Mouse (Mus musculus) liver, postnatal 0 days (tissue): ENCODE results near the gene Gse1. TPM values are rescaled to one million over a fixed set of nuclear protein-coding genes. Genes with fewer than 3 reads are reported as not detected.

Source experiments
- ATAC-seq: fragments of 200-750 bp; cut with Nextera tagmentation; 2 replicates; pipeline ENCODE4 v1.8.0; 2017; ENCODE audit warnings: mild to moderate bottlenecking, moderate library complexity
- DNase-seq: peaks from one replicate; pipeline ENCODE4 v3.0.0-alpha.2; 2016
- H3K27ac ChIP-seq: fragments of 300-500 bp; sonication (generic); 2 replicates; pipeline ENCODE4 v1.5.1; 2014; ENCODE audit warnings: antibody characterized with exemption, moderate library complexity, mild to moderate bottlenecking, low read depth
- H3K27me3 ChIP-seq: fragments of 300-500 bp; sonication (generic); 2 replicates; pipeline ENCODE4 v1.6.1; 2014; ENCODE audit warnings: low read length, control low read depth, mixed read lengths; ENCODE audit not compliant: insufficient read depth
- H3K36me3 ChIP-seq: fragments of 300-500 bp; sonication (generic); replicated peaks from 2 replicates; pipeline ENCODE4 v1.6.1; 2014; ENCODE audit warnings: mild to moderate bottlenecking, control low read depth, low read length, moderate library complexity, mixed read lengths; ENCODE audit not compliant: insufficient read depth
- H3K4me1 ChIP-seq: fragments of 300-500 bp; sonication (generic); 2 replicates; pipeline ENCODE4 v1.6.1; 2014; ENCODE audit warnings: antibody characterized with exemption, mild to moderate bottlenecking, control low read depth; ENCODE audit not compliant: insufficient read depth
- H3K4me2 ChIP-seq: fragments of 300-500 bp; sonication (generic); 2 replicates; pipeline ENCODE4 v1.6.1; 2014; ENCODE audit warnings: low read depth, mild to moderate bottlenecking, low read length, moderate library complexity, mixed read lengths
- H3K4me3 ChIP-seq: fragments of 300-500 bp; sonication (generic); 2 replicates; pipeline ENCODE4 v1.5.1; 2014; ENCODE audit warnings: low read depth, low read length
- H3K9ac ChIP-seq: fragments of 300-500 bp; sonication (generic); replicated peaks from 2 replicates; pipeline ENCODE4 v1.6.1; 2014; ENCODE audit warnings: mild to moderate bottlenecking, moderate library complexity
- H3K9me3 ChIP-seq: fragments of 300-500 bp; sonication (generic); 2 replicates; pipeline ENCODE4 v1.6.1; 2016; ENCODE audit warnings: mild to moderate bottlenecking, control low read depth, low read length, mixed read lengths
- CTCF ChIP-seq: sonication (generic); IDR thresholded peaks from 2 replicates; pipeline ENCODE4 v1.5.1; 2016; ENCODE audit warnings: antibody characterized with exemption, low read depth
- EP300 ChIP-seq: IDR thresholded peaks from 2 replicates; pipeline ENCODE4 v1.6.1; 2016; ENCODE audit warnings: antibody characterized with exemption, low read depth, mild to moderate bottlenecking
- WGBS: fragments of 180-500 bp; shearing (Covaris S2); extraction: QIAGEN DNeasy Blood & Tissue Kit; methylation state at CpG from one replicate; pipeline ENCODE4 v1.1.7; 2014; ENCODE audit not compliant: insufficient replicate concordance; 5-methylcytosine and 5-hydroxymethylcytosine counted together
- polyA plus RNA-seq: library from polyadenylated mRNA; unstranded; fragments of >200 nt; fragmentation: Nextera tagmentation; extraction: Ambion mirVana; gene quantifications from 2 replicates; pipeline ENCODE4 v1.2.1, GENCODE M21; 2015

Gse1 gene
- polyA plus RNA-seq, 1 experiment from 2014 or later: 7.7 TPM

- no peak overlapping the region for H3K4me2 ChIP-seq
- no peak for ATAC-seq
- H3K27me3 ChIP-seq: peaks cover 12% of the 10 kb centered on the region; the same call in 1 of the 2 replicates
- TF ChIP-seq EP300: no peak
- TF ChIP-seq CTCF: no peak
- H3K9ac ChIP-seq: no peak overlapping the region
- no peak overlapping the region for H3K27ac ChIP-seq
- no peaks in the 10 kb centered on the region for H3K4me1 ChIP-seq
- H3K4me3 ChIP-seq: no peak overlapping the region
- no peaks in the 10 kb centered on the region for H3K36me3 ChIP-seq
- WGBS: 69% methylated on average over 9 of the region's 9 CpGs
- no peaks in the 10 kb centered on the region for H3K9me3 ChIP-seq
- no peak for DNase-seq
Measured at GRCm38 (mm10) chr8:120308553-120308952, 80.3 kb downstream of the Gse1 start.

- Histone ChIP-seq H3K27ac (no peak overlapping the region), H3K4me1 (no peaks in the 10 kb centered on the region), H3K9ac (no peak overlapping the region), H3K27me3 (peaks cover 12% of the 10 kb centered on the region; the same call in 1 of the 2 replicates), H3K9me3 (no peaks in the 10 kb centered on the region), H3K4me2 (no peak overlapping the region), H3K4me3 (no peak overlapping the region), H3K36me3 (no peaks in the 10 kb centered on the region)
- ATAC-seq (no peak), DNase-seq (no peak)
- 61% methylated on average over 18 of the region's 18 CpGs for WGBS
- TF ChIP-seq EP300 (no peak), CTCF (no peak)
Measured at GRCm38 (mm10) chr8:120309326-120309725, 81.1 kb downstream of the Gse1 start.

- H3K27me3 ChIP-seq: peaks cover 12% of the 10 kb centered on the region; the same call in 1 of the 2 replicates
- no peaks in the 10 kb centered on the region for H3K9me3 ChIP-seq
- H3K27ac ChIP-seq: no peak overlapping the region
- no peaks in the 10 kb centered on the region for H3K4me1 ChIP-seq
- H3K4me3 ChIP-seq: no peak overlapping the region
- DNase-seq (no peak), ATAC-seq (no peak)
- no peak overlapping the region for H3K9ac ChIP-seq
- WGBS: 58% methylated on average over 5 of the region's 5 CpGs
- H3K36me3 ChIP-seq: no peaks in the 10 kb centered on the region
- H3K4me2 ChIP-seq: no peak overlapping the region
- TF ChIP-seq EP300: no peak
Measured at GRCm38 (mm10) chr8:120310063-120310462, 81.8 kb downstream of the Gse1 start.

- no peaks in the 10 kb centered on the region for H3K4me1 ChIP-seq
- no peaks in the 10 kb centered on the region for H3K9me3 ChIP-seq
- H3K27ac ChIP-seq: no peak overlapping the region
- TF ChIP-seq CTCF (no peak), EP300 (no peak)
- H3K4me3 ChIP-seq: no peak overlapping the region
- no peaks in the 10 kb centered on the region for H3K36me3 ChIP-seq
- peaks cover 5% of the 10 kb centered on the region; the same call in 1 of the 2 replicates for H3K27me3 ChIP-seq
- DNase-seq (no peak), ATAC-seq (no peak)
- WGBS: 42% methylated on average over 4 of the region's 4 CpGs
- no peak overlapping the region for H3K9ac ChIP-seq
- no peak overlapping the region for H3K4me2 ChIP-seq
Measured at GRCm38 (mm10) chr8:120312452-120312851, 84.2 kb downstream of the Gse1 start.

- H3K4me3 ChIP-seq: no peak overlapping the region
- H3K9me3 ChIP-seq: no peaks in the 10 kb centered on the region
- no peak overlapping the region for H3K9ac ChIP-seq
- TF ChIP-seq CTCF: no peak
- WGBS: 78% methylated on average over 3 of the region's 3 CpGs
- H3K4me2 ChIP-seq: no peak overlapping the region
- DNase-seq (no peak), ATAC-seq (no peak)
- no peaks in the 10 kb centered on the region for H3K36me3 ChIP-seq
- H3K27me3 ChIP-seq: no peaks in the 10 kb centered on the region
- no peak overlapping the region for H3K27ac ChIP-seq
- H3K4me1 ChIP-seq: no peaks in the 10 kb centered on the region
Measured at GRCm38 (mm10) chr8:120313674-120314073, 85.4 kb downstream of the Gse1 start.

GRCm38 (mm10) chr8:120314932-120315331, 86.7 kb downstream of the Gse1 start:
- WGBS: 86% methylated on average over 5 of the region's 5 CpGs
- DNase-seq (no peak), ATAC-seq (no peak)
- Histone ChIP-seq H3K4me1 (0 out of 2 replicates have a peak, but pooled peaks cover 2% of the 10 kb centered on the region), H3K27ac (no peak overlapping the region), H3K27me3 (no peaks in the 10 kb centered on the region), H3K36me3 (no peaks in the 10 kb centered on the region), H3K4me2 (no peak overlapping the region), H3K9me3 (no peaks in the 10 kb centered on the region), H3K4me3 (no peak overlapping the region), H3K9ac (no peak overlapping the region)
- TF ChIP-seq EP300 (no peak), CTCF (no peak)

GRCm38 (mm10) chr8:120315644-120316043, 87.4 kb downstream of the Gse1 start:
- Histone ChIP-seq H3K4me2 (no peak overlapping the region), H3K9me3 (no peaks in the 10 kb centered on the region), H3K4me1 (0 out of 2 replicates have a peak, but pooled peaks cover 2% of the 10 kb centered on the region), H3K27ac (no peak overlapping the region), H3K36me3 (no peaks in the 10 kb centered on the region), H3K4me3 (no peak overlapping the region), H3K9ac (no peak overlapping the region), H3K27me3 (no peaks in the 10 kb centered on the region)
- DNase-seq (peak; percentile 55), ATAC-seq (no peak)
- TF ChIP-seq CTCF (peak; percentile 59), EP300 (no peak)
- 79% methylated on average over 4 of the region's 4 CpGs for WGBS
